Comparison of ENCODE assay signal across 31 mouse cellular contexts in genomic region chr15:96210721-96211400, GRCm38 (mm10).
A peak's percentile ranks its signal among the peaks of the same experiment; 100 is the strongest.
DNase-seq lines count a peak whose midpoint lies in the region; ATAC-seq and TF ChIP-seq lines count a peak whose summit lies in the region.
"Had no signal": no experiment of that assay in that cellular context is flagged by ENCODE, and none has a peak within 500 bp of the region (broad histone marks: within the 10 kb centered on the region; RNA-seq: fewer than 3 reads in every experiment).

No protein-coding gene starts in this region.

- no peak overlapping the region for H3K9ac ChIP-seq in midbrain, postnatal 0 days (replicated peaks; ENCODE audit: low read length, poor library complexity, severe bottlenecking)
- H3K9ac ChIP-seq: forebrain, embryonic 15.5 days; heart, embryonic 13.5 days; hindbrain, embryonic 15.5 days; limb, embryonic 13.5 days; liver, embryonic 13.5 days; neural tube, embryonic 13.5 days had no signal

- peaks cover 32% of the 10 kb centered on the region for H3K4me1 ChIP-seq in E14TG2a.4 (replicated peaks; ENCODE audit: low read depth, low read length)
- H3K4me1 ChIP-seq in midbrain, postnatal 0 days (ENCODE audit: insufficient read depth, low read length): no peaks in the 10 kb centered on the region
- H3K4me1 ChIP-seq: forebrain, embryonic 15.5 days; hindbrain, embryonic 10.5 days; hindbrain, embryonic 15.5 days; limb, embryonic 13.5 days; liver, embryonic 13.5 days; neural tube, embryonic 13.5 days had no signal

- H3K36me3 ChIP-seq in E14TG2a.4 (ENCODE audit: insufficient read depth, low read length): no peaks in the 10 kb centered on the region
- H3K36me3 ChIP-seq in midbrain, postnatal 0 days (ENCODE audit: insufficient read depth, low read length): no peaks in the 10 kb centered on the region
- H3K36me3 ChIP-seq: forebrain, embryonic 15.5 days; G1E; heart, embryonic 13.5 days; hindbrain, embryonic 10.5 days; hindbrain, embryonic 15.5 days; limb, embryonic 13.5 days; liver, embryonic 13.5 days; neural tube, embryonic 13.5 days had no signal

- H3K9me3 ChIP-seq in E14TG2a.4 (ENCODE audit: low read length): no peaks in the 10 kb centered on the region
- H3K9me3 ChIP-seq in midbrain, postnatal 0 days (ENCODE audit: low read length): no peaks in the 10 kb centered on the region
- H3K9me3 ChIP-seq: forebrain, embryonic 15.5 days; G1E; heart, embryonic 13.5 days; hindbrain, embryonic 10.5 days; hindbrain, embryonic 15.5 days; limb, embryonic 13.5 days; liver, embryonic 13.5 days; neural tube, embryonic 13.5 days had no signal

- no peak overlapping the region for H3K4me2 ChIP-seq in midbrain, postnatal 0 days (ENCODE audit: low read depth, low read length, poor library complexity, severe bottlenecking)
- H3K4me2 ChIP-seq: forebrain, embryonic 15.5 days; heart, embryonic 13.5 days; hindbrain, embryonic 15.5 days; limb, embryonic 13.5 days; liver, embryonic 13.5 days; midbrain, embryonic 11.5 days; neural tube, embryonic 13.5 days had no signal

- no peak for TF ChIP-seq CTCF in E14TG2a.4 (conservative IDR thresholded peaks at IDR 0.05; ENCODE audit: low read length)
- no peak for TF ChIP-seq CTCF in midbrain, postnatal 0 days (IDR thresholded peaks at IDR 0.05)

- peak; percentile 4 for DNase-seq in right cerebral cortex, adult 18-20 months
- no peak for DNase-seq in right cerebral cortex, postnatal 25 days
- DNase-seq in NIH3T3 (ENCODE audit: low read depth): peak; percentile 31
- peak; percentile 59 for DNase-seq in testis, postnatal 14 days (ENCODE audit: low spot score)
- no peak for DNase-seq in embryo, embryonic 9.5 days (ENCODE audit: extremely low spot score)
- DNase-seq in midbrain, postnatal 0 days (ENCODE audit: low spot score): no peak
- DNase-seq in adrenal gland, adult 2 months: no peak
- DNase-seq: adrenal gland, adult 8-10 months; cerebellum, adult 8-10 months; cerebellum, postnatal 25 days; gastrocnemius, postnatal 25 days; heart, adult 2 months; kidney, adult 11 months; kidney, postnatal 14 days; liver, embryonic 13.5 days; lung, adult 2 months; lung, postnatal 10 days; spleen, adult 18-20 months had no signal

- peak overlapping the region; percentile 79 for H3K4me3 ChIP-seq in E14TG2a.4 (replicated peaks; ENCODE audit: low read length)
- no peak overlapping the region for H3K4me3 ChIP-seq in midbrain, postnatal 0 days (ENCODE audit: low read depth, low read length)
- H3K4me3 ChIP-seq: forebrain, embryonic 15.5 days; heart, adult 2 months; heart, embryonic 13.5 days; hindbrain, embryonic 10.5 days; hindbrain, embryonic 15.5 days; limb, embryonic 13.5 days; liver, embryonic 13.5 days; myocyte; neural tube, embryonic 13.5 days had no signal

- no peaks in the 10 kb centered on the region; the same call in 1 of the 2 replicates for H3K27me3 ChIP-seq in E14TG2a.4 (ENCODE audit: insufficient read depth, low read length)
- H3K27me3 ChIP-seq in midbrain, postnatal 0 days (ENCODE audit: insufficient read depth, low read length): no peaks in the 10 kb centered on the region
- H3K27me3 ChIP-seq: forebrain, embryonic 15.5 days; heart, embryonic 13.5 days; hindbrain, embryonic 15.5 days; limb, embryonic 13.5 days; liver, embryonic 13.5 days; neural tube, embryonic 13.5 days had no signal

- 84% methylated on average over 11 of the region's 11 CpGs for WGBS in midbrain, postnatal 0 days

- no peak overlapping the region for H3K27ac ChIP-seq in midbrain, postnatal 0 days (ENCODE audit: low read depth, low read length)
- H3K27ac ChIP-seq: forebrain, embryonic 15.5 days; heart, adult 2 months; heart, embryonic 13.5 days; hindbrain, embryonic 10.5 days; hindbrain, embryonic 15.5 days; limb, embryonic 13.5 days; liver, embryonic 13.5 days; neural tube, embryonic 13.5 days had no signal

- ATAC-seq in midbrain, postnatal 0 days (ENCODE audit: low FRiP score): no peak
- ATAC-seq: forebrain, embryonic 15.5 days; inflammation-experienced regulatory T-cells, adult 6 months; midbrain, embryonic 16.5 days; Patski had no signal

Comparison
In these comparisons a context has a peak if more than half of its experiments do, and no peak if none do; other contexts are left out.
1. DNase-seq: peak in right cerebral cortex, adult 18-20 months (single experiment), NIH3T3 (single experiment) and testis, postnatal 14 days (single experiment); none in right cerebral cortex, postnatal 25 days (single experiment), embryo, embryonic 9.5 days (single experiment), midbrain, postnatal 0 days (single experiment) and adrenal gland, adult 2 months (single experiment).